ENCODE assay signal across 8 mouse cellular contexts in the genomic region with DNA sequence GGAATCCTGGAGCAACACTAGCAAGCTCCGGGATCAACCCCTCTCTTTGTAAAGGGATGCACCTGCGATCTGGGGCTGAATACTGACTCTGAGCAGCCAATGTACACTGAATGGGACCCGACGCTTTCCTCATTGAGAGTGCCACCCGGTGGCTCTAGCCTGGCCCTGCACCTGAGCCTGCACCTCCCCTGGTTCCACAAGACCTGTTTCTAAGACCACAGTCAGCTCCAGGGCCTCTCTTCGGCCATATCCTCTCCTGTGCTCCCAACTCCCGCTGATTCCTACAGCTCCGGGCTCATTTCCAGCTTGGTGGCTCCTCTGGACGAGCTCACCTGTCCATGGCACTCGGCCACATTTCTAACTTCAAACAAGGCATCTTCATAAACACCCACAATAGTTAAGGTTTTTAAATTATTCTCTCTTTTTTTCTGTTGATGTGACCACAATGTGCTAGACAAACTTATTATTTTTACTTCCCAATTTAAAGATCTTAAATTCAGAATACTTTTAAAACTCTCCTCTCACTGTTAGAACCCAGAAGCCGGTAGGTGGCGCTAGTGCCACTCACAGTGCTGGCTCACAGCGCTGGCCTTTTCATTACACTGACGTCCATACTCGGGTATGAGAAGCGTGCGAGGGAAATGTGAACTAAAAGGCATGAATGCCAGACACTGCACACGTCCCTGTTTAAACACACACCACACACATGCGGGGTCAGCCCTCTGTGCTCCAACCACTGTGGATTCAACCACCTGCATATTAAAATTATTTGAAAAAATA. TPM values are rescaled to one million over a fixed set of nuclear protein-coding genes. Genes with fewer than 3 reads are reported as not detected.
DNase-seq lines count a peak whose midpoint lies in the region; ATAC-seq lines count a peak whose summit lies in the region.

No protein-coding gene starts in this region.

- peak; percentile 85 for DNase-seq in adipocyte (ENCODE audit: low spot score)
- DNase-seq in gastrocnemius, postnatal 14 days = peak; percentile 83
- peak; percentile 67 for DNase-seq in induced T-regulatory cell, adult 2 months (ENCODE audit: low read depth)
- peak; percentile 27 to 33 for DNase-seq in left cerebral cortex, adult 8-10 months (ENCODE audit: low spot score in 2 of 2)
- peak; percentile 86 for DNase-seq in mesoderm, embryonic 11.5 days (ENCODE audit: low read depth, low spot score)
- DNase-seq in right cerebral cortex, postnatal 4 days = peak; percentile 97
- DNase-seq in urinary bladder, postnatal 4 days (ENCODE audit: low spot score in 2 of 2) = peak; percentile 65 to 86

- ATAC-seq in common myeloid progenitor, adult 5-6 weeks (replicated peaks; ENCODE audit: low read depth, poor library complexity, severe bottlenecking) = peak; percentile 90

- intact Hi-C loops in gastrocnemius, postnatal 14 days (cut with DNase I; ENCODE audit: low total_unique reads) = loop anchor here (2.0 kb wide), 1 partner anchor 71 kb away; no protein-coding TSS in a partner anchor

RNA-seq across cellular contexts. Expression of a gene that starts 48.5 kb away (rescaled TPM):
- total RNA-seq in common myeloid progenitor, adult 5-6 weeks (2017) = 0.27 TPM in 1 of 2 replicates, not detected in the other
- 1 to 10 TPM; 6.7 to 8.8 TPM for total RNA-seq in gastrocnemius, postnatal 14 days (2021)
- 1 to 10 TPM; 1.4 to 2.0 (median 1.4) TPM for total RNA-seq in left cerebral cortex, adult 8-10 months (2022)

RNA-seq across cellular contexts. Expression of a gene that starts 57.9 kb away (rescaled TPM):
- total RNA-seq in common myeloid progenitor, adult 5-6 weeks (2017) = 176 and 208 TPM in 2 replicates
- 100 to 1,000 TPM; 175 to 183 TPM for total RNA-seq in gastrocnemius, postnatal 14 days (2021)
- total RNA-seq in left cerebral cortex, adult 8-10 months (2022) = 100 to 1,000 TPM; 182 to 212 (median 198) TPM

Comparison
In these comparisons a context has a peak if more than half of its experiments do, and no peak if none do; other contexts are left out.
1. Peak in every context shown above with its lines: DNase-seq and ATAC-seq.
2. DNase-seq: peak in every context shown above with its lines; median percentile 97 in right cerebral cortex, postnatal 4 days; 86 in mesoderm, embryonic 11.5 days; 85 in adipocyte; 83 in gastrocnemius, postnatal 14 days; 76 in urinary bladder, postnatal 4 days; 67 in induced T-regulatory cell, adult 2 months; 30 in left cerebral cortex, adult 8-10 months.